Mouse (Mus musculus) heart, embryonic 13.5 days (tissue): ENCODE results near the gene Zfp296. TPM values are rescaled to one million over a fixed set of nuclear protein-coding genes. Genes with fewer than 3 reads are reported as not detected.

ENCODE experiments used
- ATAC-seq: fragments of 200-750 bp; cut with Nextera tagmentation; 2 replicates; pipeline ENCODE4 v1.8.0; 2017; ENCODE audit warnings: moderate TSS enrichment; ENCODE audit not compliant: insufficient number of reproducible peaks, low FRiP score, low TSS enrichment; ENCODE audit errors: extremely low read depth
- H3K27ac ChIP-seq: fragments of 300-500 bp; sonication (generic); replicated peaks from 2 replicates; pipeline ENCODE4 v1.5.1; 2015; ENCODE audit warnings: moderate library complexity, mild to moderate bottlenecking, inconsistent platforms
- H3K27me3 ChIP-seq: fragments of 300-500 bp; sonication (generic); replicated peaks from 2 replicates; pipeline ENCODE4 v1.6.1; 2015; ENCODE audit warnings: mild to moderate bottlenecking, inconsistent platforms
- H3K36me3 ChIP-seq: fragments of 300-500 bp; sonication (generic); 2 replicates; pipeline ENCODE4 v1.6.1; 2015; ENCODE audit warnings: mild to moderate bottlenecking, inconsistent platforms
- H3K4me1 ChIP-seq: fragments of 300-500 bp; sonication (generic); 2 replicates; pipeline ENCODE4 v1.6.1; 2015; ENCODE audit warnings: inconsistent platforms
- H3K4me2 ChIP-seq: fragments of 300-500 bp; sonication (generic); 2 replicates; pipeline ENCODE4 v1.6.1; 2015; ENCODE audit warnings: inconsistent platforms, mild to moderate bottlenecking, moderate library complexity
- H3K4me3 ChIP-seq: fragments of 300-500 bp; sonication (generic); 2 replicates; pipeline ENCODE4 v1.5.1; 2015; ENCODE audit warnings: moderate library complexity, mild to moderate bottlenecking, inconsistent platforms
- H3K9ac ChIP-seq: fragments of 300-500 bp; sonication (generic); 2 replicates; pipeline ENCODE4 v1.6.1; 2015; ENCODE audit warnings: inconsistent platforms, mild to moderate bottlenecking, moderate library complexity
- H3K9me3 ChIP-seq: fragments of 300-500 bp; sonication (generic); 2 replicates; pipeline ENCODE4 v1.6.1; 2016; ENCODE audit warnings: inconsistent platforms
- WGBS: fragments of 180-500 bp; shearing (Covaris S2); methylation state at CpG from one replicate; pipeline ENCODE4 v1.1.7; 2015; ENCODE audit warnings: mixed read lengths; 5-methylcytosine and 5-hydroxymethylcytosine counted together
- polyA plus RNA-seq: library from polyadenylated mRNA; unstranded; fragments of >200 nt; fragmentation: Nextera tagmentation; extraction: Ambion mirVana; gene quantifications from 2 replicates; pipeline ENCODE4 v1.2.1, GENCODE M21; 2015

The Zfp296 gene
- polyA plus RNA-seq, 1 experiment from 2014 or later = 0.12 TPM

- Histone ChIP-seq H3K27ac (no peak overlapping the region), H3K36me3 (peaks cover 24% of the 10 kb centered on the region), H3K4me1 (peaks cover 44% of the 10 kb centered on the region), H3K27me3 (no peaks in the 10 kb centered on the region), H3K9ac (no peak overlapping the region), H3K4me3 (no peak overlapping the region), H3K9me3 (no peaks in the 10 kb centered on the region), H3K4me2 (no peak overlapping the region)
- 77% methylated on average over 10 of the region's 10 CpGs for WGBS
- ATAC-seq = no peak
These were observed 27.7 kb upstream of the Zfp296 start for GRCm38 (mm10) chr7:19549394-19549793.

GRCm38 (mm10) chr7:19551634-19552033 lies 25.5 kb upstream of the Zfp296 start:
- no peak for ATAC-seq
- H3K4me1 ChIP-seq = peaks cover 33% of the 10 kb centered on the region
- peaks cover 31% of the 10 kb centered on the region for H3K36me3 ChIP-seq
- no peak overlapping the region for H3K4me2 ChIP-seq
- no peaks in the 10 kb centered on the region for H3K27me3 ChIP-seq
- peak overlapping the region; percentile 19; the same call in 1 of the 2 replicates for H3K9ac ChIP-seq
- 89% methylated on average over 5 of the region's 5 CpGs for WGBS
- H3K27ac ChIP-seq = no peak overlapping the region
- H3K9me3 ChIP-seq = no peaks in the 10 kb centered on the region
- no peak overlapping the region for H3K4me3 ChIP-seq

- Histone ChIP-seq H3K36me3 (peaks cover 31% of the 10 kb centered on the region), H3K9me3 (no peaks in the 10 kb centered on the region), H3K4me3 (no peak overlapping the region), H3K4me1 (peaks cover 36% of the 10 kb centered on the region), H3K4me2 (no peak overlapping the region), H3K27me3 (no peaks in the 10 kb centered on the region), H3K9ac (peak overlapping the region; percentile 33; the same call in 1 of the 2 replicates), H3K27ac (no peak overlapping the region)
- ATAC-seq = no peak
- WGBS = 33% methylated on average over 2 of the region's 2 CpGs
These were observed 24.6 kb upstream of the Zfp296 start for GRCm38 (mm10) chr7:19552443-19552842.

GRCm38 (mm10) chr7:19554168-19554567 lies 22.9 kb upstream of the Zfp296 start:
- ATAC-seq = no peak
- no peak overlapping the region for H3K9ac ChIP-seq
- no peak overlapping the region for H3K4me3 ChIP-seq
- 56% methylated on average over 1 of the region's 1 CpGs for WGBS
- no peaks in the 10 kb centered on the region for H3K9me3 ChIP-seq
- H3K27ac ChIP-seq = no peak overlapping the region
- peaks cover 28% of the 10 kb centered on the region for H3K36me3 ChIP-seq
- H3K27me3 ChIP-seq = no peaks in the 10 kb centered on the region
- no peak overlapping the region for H3K4me2 ChIP-seq
- H3K4me1 ChIP-seq = peaks cover 51% of the 10 kb centered on the region

- no peak overlapping the region for H3K4me2 ChIP-seq
- peak overlapping the region; percentile 34 for H3K9ac ChIP-seq
- H3K27me3 ChIP-seq = no peaks in the 10 kb centered on the region
- 86% methylated on average over 2 of the region's 2 CpGs for WGBS
- no peak overlapping the region for H3K4me3 ChIP-seq
- no peaks in the 10 kb centered on the region for H3K9me3 ChIP-seq
- peaks cover 26% of the 10 kb centered on the region for H3K36me3 ChIP-seq
- peaks cover 69% of the 10 kb centered on the region for H3K4me1 ChIP-seq
- no peak for ATAC-seq
- peak overlapping the region; percentile 13; the same call in 1 of the 2 replicates for H3K27ac ChIP-seq
These were observed 20.0 kb upstream of the Zfp296 start for GRCm38 (mm10) chr7:19557086-19557485.

GRCm38 (mm10) chr7:19557982-19558900 lies 18.8 kb upstream of the Zfp296 start:
- Histone ChIP-seq H3K27me3 (no peaks in the 10 kb centered on the region), H3K4me1 (peaks cover 63% of the 10 kb centered on the region), H3K27ac (no peak overlapping the region)

GRCm38 (mm10) chr7:19558965-19559364 lies 18.1 kb upstream of the Zfp296 start:
- peak overlapping the region; percentile 51; the same call in 1 of the 2 replicates for H3K9ac ChIP-seq
- 0 out of 2 replicates have a peak overlapping the region, but pooled peaks have one; percentile 98 for H3K4me3 ChIP-seq
- no peak overlapping the region for H3K27ac ChIP-seq
- 33% methylated on average over 2 of the region's 2 CpGs for WGBS
- peaks cover 67% of the 10 kb centered on the region for H3K4me1 ChIP-seq
- H3K9me3 ChIP-seq = no peaks in the 10 kb centered on the region
- peaks cover 14% of the 10 kb centered on the region for H3K36me3 ChIP-seq
- H3K4me2 ChIP-seq = peak overlapping the region; percentile 98; the same call in 1 of the 2 replicates
- no peak for ATAC-seq
- H3K27me3 ChIP-seq = no peaks in the 10 kb centered on the region

More at GRCm38 (mm10) chr7:19557982-19558900, 18.8 kb upstream of the Zfp296 start:
- no peak for ATAC-seq
- H3K9ac ChIP-seq = peak overlapping the region; percentile 51
- WGBS = 86% methylated on average over 6 of the region's 6 CpGs
- H3K9me3 ChIP-seq = no peaks in the 10 kb centered on the region
- no peak overlapping the region for H3K4me3 ChIP-seq
- H3K4me2 ChIP-seq = no peak overlapping the region
- H3K36me3 ChIP-seq = peaks cover 18% of the 10 kb centered on the region

GRCm38 (mm10) chr7:19560491-19561260 lies 16.4 kb upstream of the Zfp296 start:
- H3K4me2 ChIP-seq = peak overlapping the region; percentile 98
- no peak for ATAC-seq
- peak overlapping the region; percentile 91 for H3K27ac ChIP-seq
- H3K9me3 ChIP-seq = no peaks in the 10 kb centered on the region
- H3K4me3 ChIP-seq = peak overlapping the region; percentile 98
- 20% methylated on average over 11 of the region's 11 CpGs for WGBS
- no peaks in the 10 kb centered on the region for H3K27me3 ChIP-seq
- peaks cover 63% of the 10 kb centered on the region for H3K4me1 ChIP-seq
- peak overlapping the region; percentile 98 for H3K9ac ChIP-seq
- H3K36me3 ChIP-seq = peaks cover 24% of the 10 kb centered on the region

GRCm38 (mm10) chr7:19561431-19561764 lies 15.7 kb upstream of the Zfp296 start:
- ATAC-seq = no peak
- peak overlapping the region; percentile 98 for H3K9ac ChIP-seq
- peak overlapping the region; percentile 91 for H3K27ac ChIP-seq
- H3K9me3 ChIP-seq = no peaks in the 10 kb centered on the region
- H3K27me3 ChIP-seq = no peaks in the 10 kb centered on the region
- WGBS = under 1% methylated on average over 11 of the region's 11 CpGs
- peaks cover 26% of the 10 kb centered on the region for H3K36me3 ChIP-seq
- peaks cover 60% of the 10 kb centered on the region for H3K4me1 ChIP-seq
- H3K4me3 ChIP-seq = peak overlapping the region; percentile 98
- peak overlapping the region; percentile 98 for H3K4me2 ChIP-seq

- Histone ChIP-seq H3K9me3 (no peaks in the 10 kb centered on the region), H3K36me3 (peaks cover 31% of the 10 kb centered on the region), H3K4me1 (peaks cover 54% of the 10 kb centered on the region), H3K4me2 (peak overlapping the region; percentile 98), H3K9ac (peak overlapping the region; percentile 98), H3K27ac (peak overlapping the region; percentile 91), H3K4me3 (peak overlapping the region; percentile 98), H3K27me3 (no peaks in the 10 kb centered on the region)
- under 1% methylated on average over 99 of the region's 102 CpGs for WGBS
- ATAC-seq = peak; percentile 80; the same call in 1 of the 2 replicates
These were observed 15.1 kb upstream of the Zfp296 start for GRCm38 (mm10) chr7:19561765-19562642.
